ENCODE assay signal across 12 mouse cellular contexts in the genomic region with DNA sequence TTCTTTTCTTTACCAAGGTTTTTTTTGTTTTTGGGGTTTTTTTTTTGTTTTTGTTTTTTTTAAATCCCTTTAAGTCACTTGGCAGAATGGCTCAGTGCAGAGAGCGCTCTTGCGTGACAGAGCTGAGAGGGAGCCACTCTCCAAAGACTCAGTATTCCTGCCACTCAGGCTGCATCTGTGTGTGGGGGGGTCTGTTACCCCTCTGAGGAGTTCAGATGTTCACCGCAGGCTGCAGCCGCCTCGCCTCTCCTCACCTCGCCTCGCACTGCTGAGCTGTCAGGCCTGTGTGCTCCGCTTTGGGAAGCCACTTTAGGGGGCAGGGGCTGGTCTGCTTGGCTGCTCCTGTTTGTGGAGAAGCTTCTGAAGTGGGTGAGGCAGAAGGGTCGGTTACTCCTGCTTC. TPM values are rescaled to one million over a fixed set of nuclear protein-coding genes. Genes with fewer than 3 reads are reported as not detected.
DNase-seq lines count a peak whose midpoint lies in the region; ATAC-seq lines count a peak whose summit lies in the region.
"Had no signal": no experiment of that assay in that cellular context is flagged by ENCODE, and none has a peak within 500 bp of the region (broad histone marks: within the 10 kb centered on the region; RNA-seq: fewer than 3 reads in every experiment).

TSS of gene Flrt1 (minus strand) at position 186 of the 400 bp plus-strand sequence.

- WGBS in kidney, embryonic 16.5 days, result 30% methylated on average over 9 of the region's 9 CpGs
- WGBS in embryonic facial prominence, embryonic 13.5 days, result 35% methylated on average over 9 of the region's 9 CpGs
- 27% methylated on average over 9 of the region's 9 CpGs for WGBS in hindbrain, embryonic 14.5 days
- 49% methylated on average over 9 of the region's 9 CpGs for WGBS in limb, embryonic 13.5 days

- ATAC-seq in kidney, embryonic 16.5 days (ENCODE audit: low FRiP score, low TSS enrichment), result peak; percentile 85
- ATAC-seq in embryonic facial prominence, embryonic 13.5 days (ENCODE audit: insufficient number of reproducible peaks, insufficient read depth, low FRiP score, low TSS enrichment, low read depth), result no peak
- no peak for ATAC-seq in hindbrain, embryonic 14.5 days (ENCODE audit: low FRiP score)
- no peak for ATAC-seq in limb, embryonic 13.5 days (ENCODE audit: low FRiP score, low read depth)

- peaks cover 7% of the 10 kb centered on the region for H3K27me3 ChIP-seq in kidney, embryonic 16.5 days (ENCODE audit: insufficient read depth, low read length)
- H3K27me3 ChIP-seq in embryonic facial prominence, embryonic 13.5 days, result peaks cover 9% of the 10 kb centered on the region
- H3K27me3 ChIP-seq in hindbrain, embryonic 14.5 days (ENCODE audit: control insufficient read depth, insufficient read depth, low read length), result no peaks in the 10 kb centered on the region
- H3K27me3 ChIP-seq in limb, embryonic 13.5 days, result peaks cover 50% of the 10 kb centered on the region

- H3K4me2 ChIP-seq in kidney, embryonic 16.5 days (replicated peaks; ENCODE audit: low read depth, low read length), result no peak within 1 kb of the TSS
- H3K4me2 ChIP-seq in embryonic facial prominence, embryonic 13.5 days, result no peak within 1 kb of the TSS
- no peak within 1 kb of the TSS for H3K4me2 ChIP-seq in hindbrain, embryonic 14.5 days (replicated peaks)
- 0 out of 2 replicates have a peak within 1 kb of the TSS, but pooled peaks have one; percentile 56 for H3K4me2 ChIP-seq in limb, embryonic 13.5 days (replicated peaks)

- peak within 1 kb of the TSS; percentile 32; the same call in 1 of the 2 replicates for H3K9ac ChIP-seq in kidney, embryonic 16.5 days (replicated peaks; ENCODE audit: low read length)
- H3K9ac ChIP-seq in embryonic facial prominence, embryonic 13.5 days, result peak within 1 kb of the TSS; percentile 56; the same call in 1 of the 2 replicates
- H3K9ac ChIP-seq in hindbrain, embryonic 14.5 days, result no peak within 1 kb of the TSS; the same call in 1 of the 2 replicates
- no peak within 1 kb of the TSS for H3K9ac ChIP-seq in limb, embryonic 13.5 days

- H3K36me3 ChIP-seq in kidney, embryonic 16.5 days (ENCODE audit: insufficient read depth, low read length), result no peaks in the 10 kb centered on the region
- H3K36me3 ChIP-seq in embryonic facial prominence, embryonic 13.5 days, result no peaks in the 10 kb centered on the region
- no peaks in the 10 kb centered on the region for H3K36me3 ChIP-seq in hindbrain, embryonic 14.5 days (replicated peaks; ENCODE audit: control insufficient read depth, insufficient read depth)
- H3K36me3 ChIP-seq in limb, embryonic 13.5 days, result no peaks in the 10 kb centered on the region

- no peak for DNase-seq in kidney, adult 9 months
- DNase-seq in hindbrain, embryonic 14.5 days (ENCODE audit: low spot score), result no peak
- DNase-seq in adrenal gland, postnatal 10 days, result no peak
- DNase-seq in yolk sac, embryonic 10.5 days (ENCODE audit: low spot score), result no peak
- DNase-seq in spleen, postnatal 14 days (ENCODE audit: low spot score in 2 of 2), result no peak
- DNase-seq: adrenal gland, adult 8-10 months; cerebellum, postnatal 25 days; right cerebral cortex, postnatal 25 days; thymus, postnatal 14 days had no signal

- no peak within 1 kb of the TSS for H3K4me3 ChIP-seq in kidney, embryonic 16.5 days (ENCODE audit: low read length)
- H3K4me3 ChIP-seq in embryonic facial prominence, embryonic 13.5 days, result no peak within 1 kb of the TSS
- no peak within 1 kb of the TSS for H3K4me3 ChIP-seq in hindbrain, embryonic 14.5 days (replicated peaks; ENCODE audit: low read length)
- no peak within 1 kb of the TSS for H3K4me3 ChIP-seq in limb, embryonic 13.5 days

- peaks cover 54% of the 10 kb centered on the region for H3K4me1 ChIP-seq in kidney, embryonic 16.5 days (ENCODE audit: insufficient read depth, low read length)
- H3K4me1 ChIP-seq in embryonic facial prominence, embryonic 13.5 days, result peaks cover 48% of the 10 kb centered on the region
- H3K4me1 ChIP-seq in hindbrain, embryonic 14.5 days (replicated peaks; ENCODE audit: control insufficient read depth, insufficient read depth, low read length), result peaks cover 48% of the 10 kb centered on the region
- H3K4me1 ChIP-seq in limb, embryonic 13.5 days, result peaks cover 65% of the 10 kb centered on the region

- no peaks in the 10 kb centered on the region for H3K9me3 ChIP-seq in kidney, embryonic 16.5 days (ENCODE audit: low read length)
- H3K9me3 ChIP-seq in embryonic facial prominence, embryonic 13.5 days, result no peaks in the 10 kb centered on the region
- H3K9me3 ChIP-seq in hindbrain, embryonic 14.5 days (ENCODE audit: control insufficient read depth, low read length), result no peaks in the 10 kb centered on the region
- no peaks in the 10 kb centered on the region for H3K9me3 ChIP-seq in limb, embryonic 13.5 days

- H3K27ac ChIP-seq in kidney, embryonic 16.5 days (ENCODE audit: low read length), result peak within 1 kb of the TSS; percentile 54; the same call in 1 of the 2 replicates
- no peak within 1 kb of the TSS for H3K27ac ChIP-seq in embryonic facial prominence, embryonic 13.5 days
- H3K27ac ChIP-seq in hindbrain, embryonic 14.5 days, result 0 out of 2 replicates have a peak within 1 kb of the TSS, but pooled peaks have one; percentile 3
- H3K27ac ChIP-seq in limb, embryonic 13.5 days, result peak within 1 kb of the TSS; percentile 65

RNA-seq across cellular contexts. Expression of gene Flrt1, which starts in this region (rescaled TPM):
- polyA plus RNA-seq in kidney, embryonic 16.5 days (2015; fragmentation: Nextera tagmentation; extraction: Ambion mirVana), result 5.4 and 6.8 TPM in 2 replicates
- polyA plus RNA-seq in embryonic facial prominence, embryonic 13.5 days (2015; fragmentation: Nextera tagmentation; extraction: Ambion mirVana), result 13.0 and 13.6 TPM in 2 replicates
- 8.7 and 9.5 TPM in 2 replicates for polyA plus RNA-seq in hindbrain, embryonic 14.5 days (2014; fragmentation: Nextera tagmentation; extraction: Ambion mirVana)
- 7.7 and 8.1 TPM in 2 replicates for polyA plus RNA-seq in limb, embryonic 13.5 days (2015; fragmentation: Nextera tagmentation; extraction: Ambion mirVana)
- total RNA-seq in adrenal gland, postnatal 10 days (2021), result 1 to 10 TPM; 1.1 to 2.0 TPM

Comparison
In these comparisons a context has a peak if more than half of its experiments do, and no peak if none do; other contexts are left out.
1. H3K9ac ChIP-seq: peak in kidney, embryonic 16.5 days (single experiment) and embryonic facial prominence, embryonic 13.5 days (single experiment); none in hindbrain, embryonic 14.5 days (single experiment) and limb, embryonic 13.5 days (single experiment).